Mouse (Mus musculus) megakaryocyte, embryonic 14.5 days (primary cell): ENCODE measurements around the gene Tmem25. TPM values are rescaled to one million over a fixed set of nuclear protein-coding genes. Genes with fewer than 3 reads are reported as not detected.

Experiments used
- H3K27me3 ChIP-seq: replicated peaks from 2 replicates; pipeline ENCODE3; 2012; ENCODE audit warnings: inconsistent platforms
- H3K36me3 ChIP-seq: replicated peaks from 2 replicates; pipeline ENCODE3; 2012; ENCODE audit warnings: low read length, inconsistent platforms, mixed read lengths
- H3K4me1 ChIP-seq: 2 replicates; pipeline ENCODE4 v1.6.1; 2012; ENCODE audit warnings: inconsistent platforms
- H3K4me3 ChIP-seq: replicated peaks from 2 replicates; pipeline ENCODE3; 2012; ENCODE audit warnings: moderate library complexity, mild to moderate bottlenecking, inconsistent platforms
- H3K9me3 ChIP-seq: 2 replicates; pipeline ENCODE4 v1.6.1; 2012; ENCODE audit warnings: inconsistent platforms
- FLI1 ChIP-seq: IDR thresholded peaks from 2 replicates; pipeline ENCODE4 v1.6.1; 2012; ENCODE audit warnings: low read length, inconsistent platforms, mixed read lengths
- GATA1 ChIP-seq: IDR thresholded peaks from 3 replicates; pipeline ENCODE4 v1.6.1; 2012; ENCODE audit warnings: mixed read lengths, low read length, inconsistent platforms, borderline replicate concordance
- polyA plus RNA-seq: library from polyadenylated mRNA; stranded (reverse); fragments of >175 nt; gene quantifications from 2 replicates; pipeline ENCODE4 v1.2.3, GENCODE M21; 2012; ENCODE audit warnings: low replicate concordance; ENCODE audit not compliant: insufficient read depth

Tmem25 gene
- polyA plus RNA-seq, 1 experiment = not detected

GRCm38 (mm10) chr9:44746666-44747065 is 52.4 kb downstream of the Tmem25 start:
- no peaks in the 10 kb centered on the region for H3K27me3 ChIP-seq
- H3K4me1 ChIP-seq = peaks cover 17% of the 10 kb centered on the region
- no peak overlapping the region for H3K4me3 ChIP-seq
- peaks cover 86% of the 10 kb centered on the region for H3K36me3 ChIP-seq
- TF ChIP-seq GATA1 = no peak
- TF ChIP-seq FLI1 = no peak
- H3K9me3 ChIP-seq = 0 out of 2 replicates have a peak, but pooled peaks cover 4% of the 10 kb centered on the region

GRCm38 (mm10) chr9:44745371-44745770 is 53.7 kb downstream of the Tmem25 start:
- H3K36me3 ChIP-seq = peaks cover 81% of the 10 kb centered on the region
- H3K4me1 ChIP-seq = peaks cover 17% of the 10 kb centered on the region
- no peak for TF ChIP-seq GATA1
- no peak for TF ChIP-seq FLI1
- 0 out of 2 replicates have a peak, but pooled peaks cover 4% of the 10 kb centered on the region for H3K9me3 ChIP-seq
- H3K4me3 ChIP-seq = no peak overlapping the region
- H3K27me3 ChIP-seq = no peaks in the 10 kb centered on the region

Other genes starting within 250 kb of the Tmem25 start
- not detected in 2 replicates for gene Cxcr5, start 237.4 kb downstream of the Tmem25 start, polyA plus RNA-seq
- 4.1 and 10.8 TPM in 2 replicates for gene Ddx6, start 194.4 kb downstream of the Tmem25 start, polyA plus RNA-seq
- not detected in 2 replicates for gene Treh, start 126.1 kb downstream of the Tmem25 start, polyA plus RNA-seq
- gene Phldb1, start 64.1 kb downstream of the Tmem25 start, polyA plus RNA-seq = 10.5 and 16.0 TPM in 2 replicates
- 1.8 and 5.9 TPM in 2 replicates for gene Arcn1, start 31.5 kb downstream of the Tmem25 start, polyA plus RNA-seq
- 3.7 TPM in 1 of 2 replicates, not detected in the other for gene Ift46, start 31.4 kb downstream of the Tmem25 start, polyA plus RNA-seq
- gene Ttc36, start 3.8 kb upstream of the Tmem25 start, polyA plus RNA-seq = 0.56 TPM in 1 of 2 replicates, not detected in the other
- gene Kmt2a, start 82.0 kb upstream of the Tmem25 start, polyA plus RNA-seq = 3.1 and 5.9 TPM in 2 replicates
- 26.7 and 39.7 TPM in 2 replicates for gene Atp5l, start 121.4 kb upstream of the Tmem25 start, polyA plus RNA-seq
- gene Ube4a, start 166.3 kb upstream of the Tmem25 start, polyA plus RNA-seq = 0.76 and 2.0 TPM in 2 replicates
- gene Cd3g, start 181.1 kb upstream of the Tmem25 start, polyA plus RNA-seq = not detected in 2 replicates
- not detected in 2 replicates for gene Cd3d, start 182.5 kb upstream of the Tmem25 start, polyA plus RNA-seq
- not detected in 2 replicates for gene Cd3e, start 210.3 kb upstream of the Tmem25 start, polyA plus RNA-seq
- gene Mpzl2, start 240.5 kb upstream of the Tmem25 start, polyA plus RNA-seq = not detected in 2 replicates